Mouse (Mus musculus) MEL (cell line): ENCODE measurements around the gene Lcn6.
"Not testable (repeated sequence)": the region's sequence is repeated elsewhere in the genome, so short reads cannot be mapped to it uniquely, and the experiment has no call there.

Source experiments
- CHD2 ChIP-seq: IDR thresholded peaks from 2 replicates; pipeline ENCODE4 v1.6.1; 2011; ENCODE audit warnings: low read length, improper control_type of control experiment
- GATA1 ChIP-seq: IDR thresholded peaks from 2 replicates; pipeline ENCODE4 v1.6.1; 2011; ENCODE audit warnings: low read depth, low read length, improper control_type of control experiment

- not testable (repeated sequence) for TF ChIP-seq GATA1, CHD2
Observed at GRCm38 (mm10) chr2:25699743-25700142, 23.2 kb downstream of the Lcn6 start, which contains the start of gene Obp2a.
